Mouse (Mus musculus) hindbrain, embryonic 16.5 days (tissue): ENCODE data around the gene Sod1. TPM values are rescaled to one million over a fixed set of nuclear protein-coding genes. Genes with fewer than 3 reads are reported as not detected.

ENCODE experiments used
- ATAC-seq: fragments of 200-750 bp; cut with Nextera tagmentation; 2 replicates; pipeline ENCODE4 v1.8.0; 2017; ENCODE audit warnings: moderate TSS enrichment, moderate library complexity
- H3K27ac ChIP-seq: fragments of 300-500 bp; sonication (generic); 2 replicates; pipeline ENCODE4 v1.5.1; 2014; ENCODE audit warnings: low read depth, mild to moderate bottlenecking, control low read depth, low read length, moderate library complexity
- H3K27me3 ChIP-seq: fragments of 300-500 bp; sonication (generic); replicated peaks from 2 replicates; pipeline ENCODE4 v1.6.1; 2014; ENCODE audit warnings: low read length; ENCODE audit not compliant: control insufficient read depth, insufficient read depth
- H3K36me3 ChIP-seq: fragments of 300-500 bp; sonication (generic); 2 replicates; pipeline ENCODE4 v1.6.1; 2014; ENCODE audit warnings: mild to moderate bottlenecking, low read length, moderate library complexity, mixed read lengths; ENCODE audit not compliant: control insufficient read depth, insufficient read depth
- H3K4me1 ChIP-seq: fragments of 300-500 bp; sonication (generic); 2 replicates; pipeline ENCODE4 v1.6.1; 2014; ENCODE audit warnings: low read depth, low read length; ENCODE audit not compliant: control insufficient read depth, insufficient read depth
- H3K4me2 ChIP-seq: fragments of 300-500 bp; sonication (generic); 2 replicates; pipeline ENCODE4 v1.6.1; 2014; ENCODE audit warnings: mild to moderate bottlenecking, low read length, control low read depth, moderate library complexity
- H3K4me3 ChIP-seq: fragments of 300-500 bp; sonication (generic); 2 replicates; pipeline ENCODE4 v1.5.1; 2014; ENCODE audit warnings: mild to moderate bottlenecking, low read length, control low read depth, moderate library complexity
- H3K9ac ChIP-seq: fragments of 300-500 bp; sonication (generic); 2 replicates; pipeline ENCODE4 v1.6.1; 2014; ENCODE audit warnings: low read depth, mild to moderate bottlenecking, control low read depth, low read length, moderate library complexity
- H3K9me3 ChIP-seq: fragments of 300-500 bp; sonication (generic); 2 replicates; pipeline ENCODE4 v1.6.1; 2014; ENCODE audit warnings: mild to moderate bottlenecking, low read length, moderate library complexity; ENCODE audit not compliant: control insufficient read depth
- WGBS: fragments of 180-500 bp; shearing (Covaris S2); extraction: QIAGEN DNeasy Blood & Tissue Kit; methylation state at CpG from one replicate; pipeline ENCODE4 v1.1.7; 2014; 5-methylcytosine and 5-hydroxymethylcytosine counted together
- polyA plus RNA-seq: library from polyadenylated mRNA; unstranded; fragments of >200 nt; fragmentation: Nextera tagmentation; extraction: Ambion mirVana; gene quantifications from 2 replicates; pipeline ENCODE4 v1.2.1, GENCODE M21; 2015

Gene Sod1
- polyA plus RNA-seq, 1 experiment from 2014 or later, result 942 TPM

GRCm38 (mm10) chr16:90260097-90260496 lies 39.5 kb downstream of the Sod1 start:
- H3K4me3 ChIP-seq, result no peak overlapping the region
- no peak for ATAC-seq
- H3K4me2 ChIP-seq, result no peak overlapping the region
- no peak overlapping the region for H3K27ac ChIP-seq
- H3K9me3 ChIP-seq, result no peaks in the 10 kb centered on the region
- no peaks in the 10 kb centered on the region for H3K4me1 ChIP-seq
- 95% methylated on average over 4 of the region's 4 CpGs for WGBS
- no peak overlapping the region for H3K9ac ChIP-seq
- H3K27me3 ChIP-seq, result no peaks in the 10 kb centered on the region
- H3K36me3 ChIP-seq, result peaks cover 29% of the 10 kb centered on the region

- Histone ChIP-seq H3K4me2 (no peak overlapping the region), H3K4me3 (no peak overlapping the region), H3K9ac (no peak overlapping the region), H3K36me3 (peaks cover 20% of the 10 kb centered on the region), H3K27ac (no peak overlapping the region), H3K9me3 (no peaks in the 10 kb centered on the region), H3K27me3 (no peaks in the 10 kb centered on the region), H3K4me1 (no peaks in the 10 kb centered on the region)
- ATAC-seq, result no peak
- 90% methylated on average over 2 of the region's 2 CpGs for WGBS
Measured at GRCm38 (mm10) chr16:90261791-90262190, 41.2 kb downstream of the Sod1 start.

GRCm38 (mm10) chr16:90264021-90264420 lies 43.5 kb downstream of the Sod1 start:
- no peak overlapping the region for H3K4me3 ChIP-seq
- WGBS, result 82% methylated on average over 5 of the region's 5 CpGs
- H3K36me3 ChIP-seq, result peaks cover 9% of the 10 kb centered on the region
- no peaks in the 10 kb centered on the region for H3K4me1 ChIP-seq
- no peak overlapping the region for H3K27ac ChIP-seq
- H3K9ac ChIP-seq, result no peak overlapping the region
- no peaks in the 10 kb centered on the region for H3K27me3 ChIP-seq
- H3K4me2 ChIP-seq, result no peak overlapping the region
- ATAC-seq, result no peak
- H3K9me3 ChIP-seq, result no peaks in the 10 kb centered on the region

- Histone ChIP-seq H3K4me3 (no peak overlapping the region), H3K4me2 (no peak overlapping the region), H3K9ac (no peak overlapping the region), H3K27ac (no peak overlapping the region), H3K36me3 (peaks cover 2% of the 10 kb centered on the region), H3K9me3 (no peaks in the 10 kb centered on the region), H3K4me1 (no peaks in the 10 kb centered on the region), H3K27me3 (no peaks in the 10 kb centered on the region)
- 85% methylated on average over 1 of the region's 1 CpGs for WGBS
- no peak for ATAC-seq
Measured at GRCm38 (mm10) chr16:90265106-90265505, 44.6 kb downstream of the Sod1 start.

GRCm38 (mm10) chr16:90266581-90266980 lies 46.0 kb downstream of the Sod1 start:
- Histone ChIP-seq H3K27me3 (no peaks in the 10 kb centered on the region), H3K36me3 (peaks cover 2% of the 10 kb centered on the region), H3K4me3 (no peak overlapping the region), H3K9ac (no peak overlapping the region), H3K4me1 (no peaks in the 10 kb centered on the region), H3K9me3 (no peaks in the 10 kb centered on the region), H3K4me2 (no peak overlapping the region), H3K27ac (no peak overlapping the region)
- 0 out of 2 replicates have a peak, but pooled peaks have one; percentile 37 for ATAC-seq
- WGBS, result 16% methylated on average over 1 of the region's 1 CpGs

GRCm38 (mm10) chr16:90275521-90275920 lies 55.0 kb downstream of the Sod1 start:
- ATAC-seq, result no peak
- no peak overlapping the region for H3K27ac ChIP-seq
- no peaks in the 10 kb centered on the region for H3K9me3 ChIP-seq
- no peak overlapping the region for H3K4me3 ChIP-seq
- no peaks in the 10 kb centered on the region for H3K36me3 ChIP-seq
- H3K27me3 ChIP-seq, result no peaks in the 10 kb centered on the region
- no peak overlapping the region for H3K4me2 ChIP-seq
- peaks cover 5% of the 10 kb centered on the region for H3K4me1 ChIP-seq
- H3K9ac ChIP-seq, result no peak overlapping the region
- 82% methylated on average over 6 of the region's 6 CpGs for WGBS

Other genes with a start within 250 kb of the Sod1 start
- 16.6 and 21.1 TPM in 2 replicates for gene Tiam1, start 77.0 kb upstream of the Sod1 start, polyA plus RNA-seq
- 17.1 and 23.2 TPM in 2 replicates for gene Scaf4, start 63.7 kb downstream of the Sod1 start, polyA plus RNA-seq
- 4.7 and 7.2 TPM in 2 replicates for gene Hunk, start 165.3 kb downstream of the Sod1 start, polyA plus RNA-seq